Mouse (Mus musculus): ENCODE data around the gene Pnpla6. TPM values are rescaled to one million over a fixed set of nuclear protein-coding genes. Genes with fewer than 3 reads are reported as not detected.
A peak's percentile ranks its signal among the peaks of the same experiment; 100 is the strongest.

The Pnpla6 gene
- polyA plus RNA-seq, 1 experiment: 88.6 TPM

DNA sequence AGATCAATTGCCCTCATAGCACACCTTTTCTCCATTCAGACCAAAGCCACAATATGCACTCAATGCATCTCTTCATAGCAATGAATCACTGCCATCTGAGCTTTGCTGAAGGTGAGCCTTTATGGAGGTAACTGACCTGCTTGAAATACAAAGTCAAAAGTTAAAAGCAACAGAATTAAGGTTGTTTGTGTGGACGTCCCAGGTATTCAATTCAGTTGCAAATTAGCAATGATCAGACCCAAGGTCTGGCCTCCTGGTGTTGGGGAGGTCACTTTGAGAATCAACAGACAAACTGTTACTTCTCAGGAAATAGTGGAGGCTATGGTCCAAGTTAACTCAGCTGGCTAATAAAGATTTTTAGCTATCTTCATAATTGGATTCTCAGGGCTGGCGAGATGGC lies 31.3 kb downstream of the Pnpla6 start:
- H3K4me1 ChIP-seq (ENCODE audit: control insufficient read depth, insufficient read depth, insufficient read length, low read length): no peaks in the 10 kb centered on the region
- no peak overlapping the region for H3K27ac ChIP-seq (ENCODE audit: insufficient read depth, low read depth, low read length)
- peaks cover 26% of the 10 kb centered on the region for H3K36me3 ChIP-seq (ENCODE audit: control insufficient read depth, insufficient read depth, low read length)
- H3K27me3 ChIP-seq (ENCODE audit: control insufficient read depth, insufficient read depth, low read length): no peaks in the 10 kb centered on the region
- TF ChIP-seq POLR2A (IDR thresholded peaks at IDR 0.05; ENCODE audit: low read depth, low read length) (no peak), CTCF (IDR thresholded peaks at IDR 0.05; ENCODE audit: extremely low read depth, insufficient read length, insufficient replicate concordance, low read depth, low read length) (no peak)
- H3K4me3 ChIP-seq (ENCODE audit: low read depth, low read length): no peak overlapping the region
- 95% methylated on average over 2 of the region's 2 CpGs for WGBS

DNA sequence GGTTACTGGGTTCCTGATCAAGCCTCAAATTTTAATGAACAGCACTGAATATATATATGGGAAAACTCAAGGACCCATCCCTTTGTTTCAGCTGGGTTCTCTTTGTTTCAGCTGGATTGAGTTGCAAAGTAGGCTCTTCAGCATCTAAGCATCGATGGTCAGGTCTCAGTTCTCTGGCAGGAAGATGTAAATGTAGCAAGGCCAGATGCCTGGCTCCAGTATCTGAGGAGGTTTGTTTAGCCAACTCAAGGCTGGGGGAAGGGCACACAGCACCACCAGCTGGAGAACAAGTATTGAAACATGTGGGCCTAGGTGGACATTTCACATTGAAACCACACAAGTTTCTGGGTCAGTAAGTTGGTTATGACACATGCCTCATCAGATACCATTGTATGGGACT lies 37.1 kb downstream of the Pnpla6 start:
- Histone ChIP-seq H3K27me3 (ENCODE audit: control insufficient read depth, insufficient read depth, low read length) (no peaks in the 10 kb centered on the region), H3K36me3 (ENCODE audit: control insufficient read depth, insufficient read depth, low read length) (no peaks in the 10 kb centered on the region), H3K4me3 (ENCODE audit: low read depth, low read length) (no peak overlapping the region), H3K4me1 (ENCODE audit: control insufficient read depth, insufficient read depth, insufficient read length, low read length) (no peaks in the 10 kb centered on the region), H3K27ac (ENCODE audit: insufficient read depth, low read depth, low read length) (no peak overlapping the region)
- 91% methylated on average over 1 of the region's 1 CpGs for WGBS
- no peak for TF ChIP-seq POLR2A (IDR thresholded peaks at IDR 0.05; ENCODE audit: low read depth, low read length)
- TF ChIP-seq CTCF (IDR thresholded peaks at IDR 0.05; ENCODE audit: extremely low read depth, insufficient read length, insufficient replicate concordance, low read depth, low read length): no peak

DNA sequence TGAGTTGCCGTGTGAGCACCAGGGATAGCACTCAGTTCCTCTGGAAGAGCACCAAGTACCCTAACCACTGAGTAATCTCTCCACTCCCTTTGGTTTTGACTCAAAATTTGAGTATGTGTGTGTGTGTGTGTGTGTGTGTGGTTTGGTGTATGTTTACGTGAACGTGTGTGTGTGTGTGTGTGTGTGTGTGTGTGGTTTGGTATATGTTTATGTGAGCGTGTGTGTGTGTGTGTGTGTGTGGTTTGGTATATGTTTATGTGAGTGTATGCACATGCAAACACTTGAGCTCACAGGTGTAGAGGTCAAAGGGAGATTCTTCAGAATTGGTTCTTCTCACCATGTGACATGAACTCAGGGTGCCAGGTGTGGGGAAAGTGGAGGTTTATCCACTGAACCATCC lies 40.9 kb downstream of the Pnpla6 start:
- Histone ChIP-seq H3K27ac (ENCODE audit: insufficient read depth, low read depth, low read length) (no peak overlapping the region), H3K4me3 (ENCODE audit: low read depth, low read length) (no peak overlapping the region), H3K4me1 (ENCODE audit: control insufficient read depth, insufficient read depth, insufficient read length, low read length) (no peaks in the 10 kb centered on the region), H3K36me3 (ENCODE audit: control insufficient read depth, insufficient read depth, low read length) (no peaks in the 10 kb centered on the region), H3K27me3 (ENCODE audit: control insufficient read depth, insufficient read depth, low read length) (no peaks in the 10 kb centered on the region)
- 57% methylated on average over 4 of the region's 4 CpGs for WGBS
- no peak for TF ChIP-seq CTCF (IDR thresholded peaks at IDR 0.05; ENCODE audit: extremely low read depth, insufficient read length, insufficient replicate concordance, low read depth, low read length)
- TF ChIP-seq POLR2A (IDR thresholded peaks at IDR 0.05; ENCODE audit: low read depth, low read length): no peak

DNA sequence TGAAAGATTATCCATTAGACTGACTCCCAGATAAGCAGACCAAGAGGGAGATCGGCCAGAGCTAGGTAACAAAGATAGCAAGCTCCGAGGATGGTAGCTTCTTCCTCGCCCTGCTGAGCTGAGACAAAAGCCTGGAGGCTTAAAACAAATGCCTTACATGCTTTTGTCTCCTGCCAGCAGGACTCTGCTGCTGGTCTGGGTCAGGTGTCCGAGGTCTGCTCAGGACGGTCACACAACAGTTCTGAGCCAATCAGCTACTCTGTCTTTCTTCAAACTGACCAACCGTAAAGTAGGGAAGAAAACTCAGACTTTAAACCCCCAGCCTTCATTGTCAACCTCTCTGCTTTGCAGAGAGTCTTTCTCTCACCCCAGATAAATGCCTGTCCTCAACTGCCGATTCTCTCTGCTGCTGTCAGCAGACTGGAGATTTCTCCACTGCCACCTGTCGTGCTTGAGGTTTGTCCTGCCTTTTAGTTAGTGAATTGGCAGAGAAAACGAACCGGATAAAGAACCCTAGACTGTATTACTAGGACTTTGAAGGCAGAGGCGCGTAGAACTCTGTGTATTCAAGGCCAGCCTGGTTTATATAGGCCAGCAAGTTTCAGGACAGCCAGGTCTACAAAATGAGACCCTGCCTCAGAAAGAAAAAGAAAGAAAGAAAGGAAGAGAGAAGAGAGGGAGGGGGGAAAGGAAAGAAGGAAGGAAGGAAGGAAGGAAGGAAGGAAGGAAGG lies 52.6 kb downstream of the Pnpla6 start, which contains the start of gene C330021F23Rik:
C330021F23Rik (plus strand) TSS at position 350 of the 731 bp plus-strand sequence.
- no peaks in the 10 kb centered on the region for H3K36me3 ChIP-seq (ENCODE audit: control insufficient read depth, insufficient read depth, low read length)
- no peaks in the 10 kb centered on the region for H3K27me3 ChIP-seq (ENCODE audit: control insufficient read depth, insufficient read depth, low read length)
- 9% methylated on average over 12 of the region's 12 CpGs for WGBS
- no peak for TF ChIP-seq POLR2A (IDR thresholded peaks at IDR 0.05; ENCODE audit: low read depth, low read length)
- TF ChIP-seq CTCF (IDR thresholded peaks at IDR 0.05; ENCODE audit: extremely low read depth, insufficient read length, insufficient replicate concordance, low read depth, low read length): no peak
- no peak within 1 kb of the TSS for H3K27ac ChIP-seq (ENCODE audit: insufficient read depth, low read depth, low read length)
- peaks cover 14% of the 10 kb centered on the region; the same call in 1 of the 2 replicates for H3K4me1 ChIP-seq (ENCODE audit: control insufficient read depth, insufficient read depth, insufficient read length, low read length)
- peak within 1 kb of the TSS; percentile 28; the same call in 1 of the 2 replicates for H3K4me3 ChIP-seq (ENCODE audit: low read depth, low read length)

DNA sequence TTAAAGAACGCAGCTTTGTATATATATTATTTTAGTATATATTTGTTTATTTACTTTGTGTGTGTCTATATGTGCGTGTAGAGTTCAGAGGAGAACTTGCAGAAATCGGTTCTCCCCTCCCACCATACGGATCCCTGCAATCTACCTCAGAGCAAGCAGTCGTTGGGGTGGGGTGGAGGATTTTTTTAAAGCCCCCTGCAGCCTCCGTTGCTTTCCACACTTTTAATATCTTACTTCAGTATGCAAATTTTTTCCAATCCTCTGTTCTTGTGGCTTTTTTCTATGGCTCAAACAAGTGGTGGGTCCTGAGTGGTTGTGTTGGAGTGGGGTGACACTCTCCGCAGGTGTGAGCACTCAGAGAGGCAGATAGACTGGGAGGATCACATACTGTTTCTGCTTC lies 53.2 kb downstream of the Pnpla6 start:
- Histone ChIP-seq H3K27me3 (ENCODE audit: control insufficient read depth, insufficient read depth, low read length) (no peaks in the 10 kb centered on the region), H3K36me3 (ENCODE audit: control insufficient read depth, insufficient read depth, low read length) (no peaks in the 10 kb centered on the region), H3K4me1 (ENCODE audit: control insufficient read depth, insufficient read depth, insufficient read length, low read length) (peaks cover 14% of the 10 kb centered on the region; the same call in 1 of the 2 replicates), H3K4me3 (ENCODE audit: low read depth, low read length) (peak overlapping the region; percentile 28; the same call in 1 of the 2 replicates), H3K27ac (ENCODE audit: insufficient read depth, low read depth, low read length) (no peak overlapping the region)
- TF ChIP-seq CTCF (IDR thresholded peaks at IDR 0.05; ENCODE audit: extremely low read depth, insufficient read length, insufficient replicate concordance, low read depth, low read length) (no peak), POLR2A (IDR thresholded peaks at IDR 0.05; ENCODE audit: low read depth, low read length) (no peak)
- 8% methylated on average over 7 of the region's 7 CpGs for WGBS

DNA sequence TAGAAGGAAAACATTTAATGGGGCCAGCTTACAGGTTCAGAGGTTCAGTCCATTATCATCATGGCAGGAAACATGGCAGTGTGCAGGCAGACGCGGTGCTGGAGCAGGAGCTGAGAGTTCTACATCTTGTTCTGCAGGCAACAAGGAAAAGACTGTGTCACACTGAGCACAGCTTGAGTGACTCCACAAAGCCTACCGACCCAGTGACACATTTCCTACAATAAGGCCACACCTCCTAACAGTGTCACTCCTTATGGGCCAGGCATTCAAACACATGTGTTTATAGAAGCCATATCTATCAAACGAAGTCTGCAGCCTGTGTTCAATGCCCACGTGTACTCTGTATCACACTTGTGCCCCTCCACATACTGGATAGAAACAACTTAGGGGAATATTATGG lies 54.6 kb downstream of the Pnpla6 start:
- WGBS: 69% methylated on average over 5 of the region's 5 CpGs
- TF ChIP-seq POLR2A (IDR thresholded peaks at IDR 0.05; ENCODE audit: low read depth, low read length) (no peak), CTCF (IDR thresholded peaks at IDR 0.05; ENCODE audit: extremely low read depth, insufficient read length, insufficient replicate concordance, low read depth, low read length) (no peak)
- Histone ChIP-seq H3K27ac (ENCODE audit: insufficient read depth, low read depth, low read length) (no peak overlapping the region), H3K36me3 (ENCODE audit: control insufficient read depth, insufficient read depth, low read length) (no peaks in the 10 kb centered on the region), H3K4me3 (ENCODE audit: low read depth, low read length) (no peak overlapping the region), H3K27me3 (ENCODE audit: control insufficient read depth, insufficient read depth, low read length) (no peaks in the 10 kb centered on the region), H3K4me1 (ENCODE audit: control insufficient read depth, insufficient read depth, insufficient read length, low read length) (peaks cover 14% of the 10 kb centered on the region; the same call in 1 of the 2 replicates)

DNA sequence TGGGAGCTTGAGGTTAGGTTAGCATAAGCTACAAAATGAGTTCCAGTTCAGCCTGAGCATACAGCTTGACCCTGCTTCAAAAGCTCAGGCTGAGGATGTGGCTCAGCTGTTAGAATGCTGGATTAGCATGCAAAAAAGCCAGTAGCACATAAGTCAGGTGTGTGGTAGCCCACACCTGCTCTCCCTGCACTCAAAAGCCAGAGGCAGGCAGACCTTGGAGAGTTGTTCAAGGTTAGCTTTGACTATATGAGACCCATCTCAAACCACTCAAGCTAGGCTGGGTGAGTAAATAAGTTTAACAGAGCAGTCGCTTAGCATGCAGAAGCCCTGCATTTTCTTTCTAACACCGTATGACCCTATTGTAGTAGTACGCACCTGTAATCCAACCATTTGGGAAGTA lies 59.4 kb downstream of the Pnpla6 start:
- no peak overlapping the region for H3K27ac ChIP-seq (ENCODE audit: insufficient read depth, low read depth, low read length)
- no peaks in the 10 kb centered on the region for H3K36me3 ChIP-seq (ENCODE audit: control insufficient read depth, insufficient read depth, low read length)
- 97% methylated on average over 3 of the region's 3 CpGs for WGBS
- TF ChIP-seq CTCF (IDR thresholded peaks at IDR 0.05; ENCODE audit: extremely low read depth, insufficient read length, insufficient replicate concordance, low read depth, low read length) (no peak), POLR2A (IDR thresholded peaks at IDR 0.05; ENCODE audit: low read depth, low read length) (no peak)
- no peaks in the 10 kb centered on the region for H3K27me3 ChIP-seq (ENCODE audit: control insufficient read depth, insufficient read depth, low read length)
- no peak overlapping the region for H3K4me3 ChIP-seq (ENCODE audit: low read depth, low read length)
- H3K4me1 ChIP-seq (ENCODE audit: control insufficient read depth, insufficient read depth, insufficient read length, low read length): peaks cover 3% of the 10 kb centered on the region; the same call in 1 of the 2 replicates
